Mouse (Mus musculus) lung, adult 2 months (tissue): ENCODE results near the gene Scml4.

Experiments
- CTCF ChIP-seq: fragments of 200-500 bp; IDR thresholded peaks from 2 replicates; pipeline ENCODE4 v1.5.1; 2011; ENCODE audit warnings: mild to moderate bottlenecking, low read length, control low read depth; ENCODE audit not compliant: insufficient read depth
- POLR2A ChIP-seq: fragments of 200-500 bp; IDR thresholded peaks from 2 replicates; pipeline ENCODE4 v1.6.1; 2011; ENCODE audit warnings: low read depth, mild to moderate bottlenecking, control low read depth, low read length, borderline replicate concordance; ENCODE audit errors: extremely low read depth

DNA sequence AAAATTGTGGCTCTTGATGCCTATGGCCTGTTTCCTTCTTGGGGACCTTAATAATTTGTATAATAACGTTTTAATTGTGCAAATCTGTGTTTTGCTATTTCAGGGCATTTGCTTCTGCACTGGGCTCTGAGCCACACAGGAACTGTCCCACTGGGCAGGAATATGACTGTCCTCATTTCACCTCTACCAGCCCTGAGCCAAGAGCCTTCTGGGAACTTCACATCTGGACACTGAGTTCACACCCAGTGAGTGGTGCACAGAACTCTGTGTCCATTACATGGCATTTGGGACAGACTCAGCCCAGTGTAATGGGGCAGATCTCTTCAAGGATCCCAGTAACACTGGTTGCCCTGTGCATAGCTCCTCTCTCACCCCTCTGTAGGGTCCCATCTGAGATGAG lies 16.8 kb upstream of the Scml4 start:
- TF ChIP-seq POLR2A (no peak), CTCF (no peak)
